Mouse (Mus musculus) right cerebral cortex, postnatal 10 days (tissue): ENCODE data around the gene Qtrt1.

Source experiments
- DNase-seq, 2 experiments: peaks; one replicate each; pipeline ENCODE4 v3.0.0; 2021; ENCODE audit warnings: low spot score in 2 of 2

Qtrt1 gene

DNA sequence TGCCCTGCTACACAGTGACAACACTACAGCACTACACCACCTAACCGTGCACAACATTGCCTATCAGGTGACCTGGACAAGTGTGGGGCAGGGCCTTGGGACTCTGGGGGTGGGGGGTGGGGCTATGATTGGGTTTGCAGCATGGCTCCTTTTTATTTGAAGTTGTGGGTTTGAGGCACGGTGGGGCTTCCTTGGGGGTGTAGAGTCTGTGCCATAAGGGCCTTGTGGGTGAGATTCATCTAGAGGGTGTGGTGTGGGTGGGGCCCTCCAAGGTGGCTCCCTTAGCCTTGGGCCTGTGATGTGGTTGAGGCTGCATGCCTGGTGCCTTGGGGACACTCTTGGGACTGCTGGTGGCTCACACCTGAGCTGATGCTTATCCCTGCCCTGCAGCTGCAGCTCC, 8.0 kb downstream of the Qtrt1 start:
- DNase-seq, result no peak

- peak; percentile 99 for DNase-seq
Measured at GRCm38 (mm10) chr9:21424631-21425555, 13.3 kb downstream of the Qtrt1 start, which contains the start of gene Dnm2. Dnm2 (plus strand) TSS chr9:21424908.

DNA sequence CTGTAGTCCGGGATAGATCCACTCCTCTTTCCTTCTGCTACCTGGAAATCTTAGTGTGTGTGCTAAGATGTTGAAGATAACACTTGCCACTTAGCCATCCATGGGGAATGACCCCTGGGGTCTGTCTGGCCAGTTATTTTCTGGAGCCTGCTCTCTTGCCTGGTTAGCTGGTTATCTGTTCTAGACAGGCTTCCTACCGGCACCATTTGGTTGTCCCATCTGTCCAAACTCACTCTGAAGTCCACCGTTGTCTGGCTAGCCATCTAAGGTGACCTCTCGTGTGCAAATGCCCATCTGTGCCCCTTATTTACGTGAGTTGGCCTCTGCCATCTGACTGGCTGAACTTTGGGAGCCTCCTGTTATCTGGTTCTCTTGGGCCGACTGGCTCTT, 13.9 kb downstream of the Qtrt1 start:
- DNase-seq, result no peak

DNA sequence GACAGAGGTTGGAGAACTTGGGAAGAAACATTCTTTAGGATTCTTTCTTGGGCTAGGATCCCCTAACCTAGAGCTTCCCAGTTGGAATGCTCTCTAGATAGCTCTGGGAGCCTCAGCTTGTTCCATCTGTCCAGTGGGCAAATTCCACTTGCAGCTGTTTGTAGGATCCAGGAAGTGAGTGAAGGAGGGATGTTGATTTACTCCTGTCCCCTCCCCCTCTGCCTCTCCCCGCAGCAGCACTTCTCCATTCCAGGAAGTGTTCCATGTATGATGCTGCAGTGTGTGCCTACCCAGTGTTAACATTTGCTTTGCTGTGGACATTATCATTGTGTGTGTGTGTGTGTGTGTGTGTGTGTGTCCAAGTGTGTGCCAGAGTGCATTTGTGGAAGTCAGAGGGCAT, 14.4 kb downstream of the Qtrt1 start:
- no peak for DNase-seq

DNA sequence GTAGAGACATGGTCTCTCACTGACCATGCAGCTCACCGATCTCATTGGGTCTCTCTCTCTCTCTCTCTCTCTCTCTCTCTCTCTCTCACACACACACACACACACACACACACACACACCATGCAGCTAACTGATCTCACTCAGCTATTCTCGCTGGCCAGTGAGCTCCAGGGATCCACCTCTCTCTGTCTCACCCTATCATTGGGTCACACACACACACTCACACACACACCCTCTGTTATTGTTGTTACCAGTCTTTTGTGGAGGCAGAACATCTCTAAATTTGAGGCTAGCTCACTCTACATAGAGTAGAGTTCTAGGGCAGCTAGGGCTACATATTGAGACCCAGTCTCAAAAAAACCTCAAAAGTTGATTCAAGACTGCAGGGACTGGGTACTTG, 14.9 kb downstream of the Qtrt1 start:
- DNase-seq, result no peak

GRCm38 (mm10) chr9:21427773-21428172, 16.1 kb downstream of the Qtrt1 start:
- no peak for DNase-seq

DNA sequence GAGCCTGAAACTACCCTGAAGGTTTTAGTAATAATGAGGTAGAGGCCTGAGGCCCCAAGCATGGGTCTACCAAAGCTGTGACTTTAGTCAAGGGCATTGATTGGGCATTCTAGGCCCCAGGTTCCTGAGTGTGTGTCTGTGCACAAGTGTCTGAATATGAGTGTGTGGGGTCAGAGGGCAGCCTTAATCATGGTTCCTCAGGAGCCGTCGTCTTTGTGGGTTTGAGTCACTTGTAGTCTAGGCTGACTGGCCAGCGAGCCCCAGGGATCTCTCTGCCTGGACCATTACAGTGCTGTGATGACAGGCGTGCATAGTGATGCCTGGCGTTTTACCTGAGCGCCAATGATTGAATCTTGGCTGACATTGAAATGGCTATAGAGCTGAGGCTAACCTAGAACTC, 16.5 kb downstream of the Qtrt1 start:
- DNase-seq, result no peak

GRCm38 (mm10) chr9:21430724-21431123, 19.1 kb downstream of the Qtrt1 start:
- peak; percentile 55 to 70 for DNase-seq

DNA sequence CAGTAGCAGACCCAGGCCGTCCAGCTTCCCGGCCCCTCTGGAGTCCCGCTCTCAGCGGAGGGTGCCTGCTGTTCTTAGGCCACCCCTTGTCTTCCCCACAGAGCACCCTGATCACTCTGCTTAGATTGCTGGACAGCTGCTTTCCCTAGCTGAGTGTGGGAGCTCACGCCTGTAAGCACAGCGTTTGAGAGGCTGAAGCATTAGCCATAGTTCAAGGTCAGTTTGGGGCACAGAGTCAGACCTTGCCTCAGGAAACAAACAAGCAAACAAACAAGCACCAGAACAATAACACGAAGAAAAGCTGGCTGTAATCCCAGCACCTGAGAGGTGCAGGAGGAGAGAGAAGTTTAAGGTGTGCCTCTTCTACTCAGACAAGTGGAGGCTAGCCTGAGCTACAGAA, 20.4 kb downstream of the Qtrt1 start:
- DNase-seq, result no peak

DNA sequence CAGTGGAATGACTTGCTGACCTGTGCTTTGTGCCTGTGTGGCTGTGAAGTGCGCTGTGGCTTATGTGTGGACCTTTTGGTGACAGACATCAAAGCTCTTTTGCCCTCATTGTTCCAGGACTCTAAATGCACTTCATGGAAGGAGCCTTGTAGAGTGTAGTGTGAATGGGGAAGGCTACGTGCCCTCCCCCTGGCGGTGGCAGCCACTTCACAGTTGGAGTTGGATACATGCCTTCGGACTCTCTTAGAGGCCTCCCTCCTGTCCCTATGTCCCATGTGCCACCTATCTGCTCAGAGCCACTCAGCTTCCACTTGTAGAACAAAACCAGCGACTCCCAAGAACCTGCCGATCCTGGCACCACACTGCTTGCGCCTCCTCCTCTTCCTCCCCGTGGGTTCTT, 22.1 kb downstream of the Qtrt1 start:
- no peak for DNase-seq

DNA sequence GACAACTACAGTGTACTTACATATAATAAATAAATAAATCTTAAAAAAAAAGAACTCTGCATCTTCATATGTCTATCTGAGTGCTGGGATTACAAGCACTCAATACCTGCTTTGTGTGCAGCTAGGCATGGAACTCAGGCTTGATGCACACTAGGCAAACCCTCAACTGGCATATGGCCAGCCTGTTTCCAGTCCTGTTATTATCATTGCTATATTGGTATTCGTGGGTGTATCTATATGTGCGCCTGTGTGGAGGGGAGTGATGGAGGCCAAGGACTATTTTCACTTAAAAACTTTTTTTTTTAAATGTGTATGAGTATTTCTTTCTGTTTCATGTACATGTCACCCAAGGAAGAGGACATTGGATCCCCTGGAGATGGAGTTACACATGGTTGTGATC, 22.8 kb downstream of the Qtrt1 start:
- DNase-seq, result peak; percentile 58 to 64

DNA sequence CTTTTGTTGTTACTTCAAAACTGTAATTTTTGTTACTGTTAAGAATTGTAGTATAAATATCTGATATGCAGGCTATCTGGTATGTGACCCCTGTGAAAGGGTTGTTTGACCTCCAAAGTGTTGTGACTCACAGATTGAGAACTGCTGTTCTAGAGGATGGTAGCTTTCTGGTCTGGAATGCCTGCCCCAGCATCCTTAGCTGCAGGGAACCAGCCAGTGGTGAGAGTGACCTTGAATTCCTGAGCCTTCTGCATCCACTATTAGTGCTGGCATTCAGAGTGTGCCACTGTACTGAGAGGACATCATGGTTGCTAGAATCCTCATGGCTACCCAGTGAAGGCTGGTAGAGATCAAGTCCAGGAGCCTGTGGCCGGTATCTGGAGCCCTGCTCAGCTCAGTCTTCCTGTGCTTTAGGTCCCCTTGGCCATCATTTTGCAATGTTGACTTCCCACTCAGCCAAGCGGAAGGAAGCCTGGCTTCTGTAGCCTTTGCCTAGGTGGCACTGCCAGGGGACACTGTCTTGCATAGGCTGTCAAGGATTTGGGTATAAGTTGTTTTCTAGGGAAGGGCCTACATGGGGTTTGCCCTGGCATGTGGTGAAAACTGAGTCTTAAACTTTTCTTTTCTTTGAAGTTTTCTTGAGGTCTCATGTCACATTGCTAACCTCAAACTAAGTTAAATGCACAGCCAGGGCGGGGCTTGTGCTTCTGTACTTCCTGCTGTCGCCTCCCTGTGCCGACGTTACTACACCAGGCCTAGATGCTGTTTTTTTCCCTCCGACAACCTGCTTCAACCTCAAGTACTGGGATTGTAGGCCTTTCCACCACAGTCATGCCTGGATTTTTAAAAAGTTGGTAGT, 24.4 kb downstream of the Qtrt1 start:
- DNase-seq, result no peak

- DNase-seq, result no peak
Measured at GRCm38 (mm10) chr9:21437577-21437976, 25.9 kb downstream of the Qtrt1 start.

GRCm38 (mm10) chr9:21438219-21438618, 26.6 kb downstream of the Qtrt1 start:
- DNase-seq, result no peak

DNA sequence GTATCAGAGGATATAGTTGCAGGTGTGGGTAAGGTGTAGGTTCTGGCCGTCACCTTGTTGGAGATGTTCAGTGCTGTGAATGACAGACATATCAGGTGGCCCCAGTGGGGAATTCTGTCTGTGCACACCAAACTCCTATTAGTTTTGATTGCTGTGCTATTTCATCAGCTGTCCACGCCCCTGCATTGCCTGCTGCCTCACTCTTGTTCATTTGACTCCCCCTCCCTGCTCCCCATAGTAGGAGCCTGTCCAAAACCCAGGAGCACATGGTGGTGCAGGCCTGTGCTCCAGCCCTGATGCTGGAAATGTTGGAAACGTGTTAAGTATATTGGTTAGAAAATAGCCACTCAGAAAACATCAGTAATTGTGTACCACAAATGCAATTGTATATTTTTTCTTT, 27.8 kb downstream of the Qtrt1 start:
- no peak for DNase-seq

DNA sequence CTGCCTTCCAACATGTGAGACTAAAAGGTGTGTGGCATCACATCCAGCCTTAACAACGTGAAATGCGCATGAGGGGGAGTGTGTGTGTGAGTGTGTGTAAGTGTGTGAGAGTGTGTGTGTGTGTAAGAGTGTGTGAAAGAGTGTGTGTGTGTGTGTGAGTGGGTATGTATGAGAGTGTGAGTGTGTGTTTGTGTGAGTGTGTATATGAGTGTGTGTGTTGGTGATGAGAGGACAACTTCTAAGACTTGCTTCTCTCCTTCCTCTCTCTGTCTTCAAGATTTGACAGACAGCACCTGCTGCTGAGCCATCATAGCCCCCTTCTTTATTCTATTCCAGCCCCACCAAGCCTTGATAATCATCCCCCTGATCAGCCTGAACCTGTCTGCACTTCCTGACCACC, 28.3 kb downstream of the Qtrt1 start:
- DNase-seq, result no peak

- no peak for DNase-seq
Measured at GRCm38 (mm10) chr9:21440387-21440786, 28.8 kb downstream of the Qtrt1 start.

- no peak for DNase-seq
Measured at GRCm38 (mm10) chr9:21443853-21444252, 32.2 kb downstream of the Qtrt1 start.

- DNase-seq, result no peak
Measured at GRCm38 (mm10) chr9:21444574-21444973, 32.9 kb downstream of the Qtrt1 start.

GRCm38 (mm10) chr9:21445081-21445744, 33.6 kb downstream of the Qtrt1 start:
- no peak for DNase-seq

- no peak for DNase-seq
Measured at GRCm38 (mm10) chr9:21447778-21448177, 36.1 kb downstream of the Qtrt1 start.

GRCm38 (mm10) chr9:21449710-21450109, 38.1 kb downstream of the Qtrt1 start:
- DNase-seq, result no peak
